Mouse (Mus musculus) kidney, postnatal 0 days (tissue): ENCODE data around the gene Hnrnpa0. TPM values are rescaled to one million over a fixed set of nuclear protein-coding genes. Genes with fewer than 3 reads are reported as not detected.

Source experiments
- ATAC-seq: fragments of 200-750 bp; cut with Nextera tagmentation; replicated peaks from 2 replicates; pipeline ENCODE4 v1.8.0; 2017; ENCODE audit warnings: low read depth, moderate number of reproducible peaks, moderate TSS enrichment, moderate library complexity; ENCODE audit not compliant: low FRiP score
- DNase-seq: peaks from one replicate; pipeline ENCODE4 v3.0.0-alpha.2; 2016; ENCODE audit warnings: low spot score
- H3K27ac ChIP-seq: fragments of 300-500 bp; sonication (generic); 2 replicates; pipeline ENCODE4 v1.5.1; 2014; ENCODE audit warnings: mild to moderate bottlenecking
- H3K27me3 ChIP-seq: fragments of 300-500 bp; sonication (generic); 2 replicates; pipeline ENCODE4 v1.6.1; 2014; ENCODE audit warnings: low read length, mixed read lengths; ENCODE audit not compliant: insufficient read depth
- H3K36me3 ChIP-seq: fragments of 300-500 bp; sonication (generic); 2 replicates; pipeline ENCODE4 v1.6.1; 2014; ENCODE audit warnings: low read length, mixed read lengths; ENCODE audit not compliant: insufficient read depth
- H3K4me1 ChIP-seq: fragments of 300-500 bp; sonication (generic); replicated peaks from 2 replicates; pipeline ENCODE4 v1.6.1; 2014; ENCODE audit warnings: antibody characterized with exemption, low read length, mixed read lengths; ENCODE audit not compliant: insufficient read depth
- H3K4me2 ChIP-seq: fragments of 300-500 bp; sonication (generic); 2 replicates; pipeline ENCODE4 v1.6.1; 2014; ENCODE audit warnings: mild to moderate bottlenecking, low read length, moderate library complexity, mixed read lengths
- H3K4me3 ChIP-seq: fragments of 300-500 bp; sonication (generic); replicated peaks from 2 replicates; pipeline ENCODE4 v1.5.1; 2014; ENCODE audit warnings: low read depth, low read length
- H3K9ac ChIP-seq: fragments of 300-500 bp; sonication (generic); 2 replicates; pipeline ENCODE4 v1.6.1; 2014; ENCODE audit warnings: low read depth, low read length
- H3K9me3 ChIP-seq: fragments of 300-500 bp; sonication (generic); replicated peaks from 2 replicates; pipeline ENCODE4 v1.6.1; 2016; ENCODE audit warnings: low read length, inconsistent platforms, mixed read lengths
- CTCF ChIP-seq: IDR thresholded peaks from 2 replicates; pipeline ENCODE4 v1.5.1; 2016; ENCODE audit warnings: antibody characterized with exemption, low read depth, mild to moderate bottlenecking, moderate library complexity
- WGBS: fragments of 180-500 bp; shearing (Covaris S2); extraction: QIAGEN DNeasy Blood & Tissue Kit; methylation state at CpG from one replicate; pipeline ENCODE4 v1.1.7; 2014; 5-methylcytosine and 5-hydroxymethylcytosine counted together
- polyA plus RNA-seq: library from polyadenylated mRNA; unstranded; fragments of >200 nt; fragmentation: Nextera tagmentation; extraction: Ambion mirVana; gene quantifications from 2 replicates; pipeline ENCODE4 v1.2.1, GENCODE M21; 2015

The Hnrnpa0 gene
- polyA plus RNA-seq, 1 experiment from 2014 or later: 54.7 TPM

GRCm38 (mm10) chr13:58128768-58129671, 664 bp upstream of the Hnrnpa0 start:
- no peaks in the 10 kb centered on the region for H3K36me3 ChIP-seq
- H3K9ac ChIP-seq: peak overlapping the region; percentile 100
- H3K4me3 ChIP-seq: peak overlapping the region; percentile 100
- H3K9me3 ChIP-seq: no peaks in the 10 kb centered on the region
- ATAC-seq (peak; percentile 95), DNase-seq (peak; percentile 96)
- WGBS: under 1% methylated on average over 76 of the region's 83 CpGs
- H3K4me1 ChIP-seq: peaks cover 12% of the 10 kb centered on the region
- TF ChIP-seq CTCF: 0 out of 2 replicates have a peak, but pooled peaks have one; percentile 1
- peak overlapping the region; percentile 99 for H3K27ac ChIP-seq
- no peaks in the 10 kb centered on the region for H3K27me3 ChIP-seq
- peak overlapping the region; percentile 76 for H3K4me2 ChIP-seq

GRCm38 (mm10) chr13:58127766-58128361, 492 bp downstream of the Hnrnpa0 start:
- Histone ChIP-seq H3K4me3 (peak overlapping the region; percentile 100), H3K27me3 (no peaks in the 10 kb centered on the region), H3K9me3 (no peaks in the 10 kb centered on the region), H3K9ac (peak overlapping the region; percentile 100), H3K27ac (peak overlapping the region; percentile 99), H3K4me2 (peak overlapping the region; percentile 76), H3K36me3 (no peaks in the 10 kb centered on the region), H3K4me1 (peaks cover 16% of the 10 kb centered on the region)
- peak; percentile 53 for DNase-seq
- ATAC-seq: peak; percentile 23
- no peak for TF ChIP-seq CTCF
- WGBS: under 1% methylated on average over 70 of the region's 81 CpGs

- peak overlapping the region; percentile 100 for H3K4me3 ChIP-seq
- peak; percentile 30 for DNase-seq
- under 1% methylated on average over 86 of the region's 92 CpGs for WGBS
- no peaks in the 10 kb centered on the region for H3K27me3 ChIP-seq
- no peaks in the 10 kb centered on the region for H3K9me3 ChIP-seq
- H3K27ac ChIP-seq: peak overlapping the region; percentile 99
- H3K9ac ChIP-seq: peak overlapping the region; percentile 100
- ATAC-seq: no peak
- H3K4me1 ChIP-seq: peaks cover 22% of the 10 kb centered on the region
- no peak for TF ChIP-seq CTCF
- H3K36me3 ChIP-seq: no peaks in the 10 kb centered on the region
- peak overlapping the region; percentile 76 for H3K4me2 ChIP-seq
Measured at GRCm38 (mm10) chr13:58126862-58127765, 1.2 kb downstream of the Hnrnpa0 start.

- no peak for ATAC-seq
- peak overlapping the region; percentile 100 for H3K4me3 ChIP-seq
- peaks cover 26% of the 10 kb centered on the region for H3K4me1 ChIP-seq
- 19% methylated on average over 7 of the region's 7 CpGs for WGBS
- TF ChIP-seq CTCF: peak; percentile 85
- H3K27ac ChIP-seq: 0 out of 2 replicates have a peak overlapping the region, but pooled peaks have one; percentile 6
- H3K9ac ChIP-seq: peak overlapping the region; percentile 25; the same call in 1 of the 2 replicates
- no peaks in the 10 kb centered on the region for H3K27me3 ChIP-seq
- peak; percentile 92 for DNase-seq
- no peaks in the 10 kb centered on the region for H3K36me3 ChIP-seq
- H3K9me3 ChIP-seq: no peaks in the 10 kb centered on the region
- peak overlapping the region; percentile 76 for H3K4me2 ChIP-seq
Measured at GRCm38 (mm10) chr13:58126126-58126525, 2.2 kb downstream of the Hnrnpa0 start.

- ATAC-seq: no peak
- Histone ChIP-seq H3K9me3 (no peaks in the 10 kb centered on the region), H3K4me2 (peak overlapping the region; percentile 76; the same call in 1 of the 2 replicates), H3K4me1 (peaks cover 24% of the 10 kb centered on the region), H3K27ac (no peak overlapping the region), H3K27me3 (no peaks in the 10 kb centered on the region), H3K9ac (no peak overlapping the region), H3K4me3 (no peak overlapping the region), H3K36me3 (no peaks in the 10 kb centered on the region)
- 47% methylated on average over 2 of the region's 2 CpGs for WGBS
- TF ChIP-seq CTCF: no peak
- DNase-seq: no peak
Measured at GRCm38 (mm10) chr13:58124989-58125388, 3.4 kb downstream of the Hnrnpa0 start.
